Mouse (Mus musculus) T-helper 1 cell (primary cell): Measurements from ENCODE around the gene Surf1.

Experiments
- in situ Hi-C: fragments of 300-600 bp; cut with MboI, MseI; formaldehyde crosslinking; loops from one replicate; pipeline ENCODE4 v1.15.1; 2025; ENCODE audit warnings: high pct_unique_total_duplicates

Gene Surf1

DNA sequence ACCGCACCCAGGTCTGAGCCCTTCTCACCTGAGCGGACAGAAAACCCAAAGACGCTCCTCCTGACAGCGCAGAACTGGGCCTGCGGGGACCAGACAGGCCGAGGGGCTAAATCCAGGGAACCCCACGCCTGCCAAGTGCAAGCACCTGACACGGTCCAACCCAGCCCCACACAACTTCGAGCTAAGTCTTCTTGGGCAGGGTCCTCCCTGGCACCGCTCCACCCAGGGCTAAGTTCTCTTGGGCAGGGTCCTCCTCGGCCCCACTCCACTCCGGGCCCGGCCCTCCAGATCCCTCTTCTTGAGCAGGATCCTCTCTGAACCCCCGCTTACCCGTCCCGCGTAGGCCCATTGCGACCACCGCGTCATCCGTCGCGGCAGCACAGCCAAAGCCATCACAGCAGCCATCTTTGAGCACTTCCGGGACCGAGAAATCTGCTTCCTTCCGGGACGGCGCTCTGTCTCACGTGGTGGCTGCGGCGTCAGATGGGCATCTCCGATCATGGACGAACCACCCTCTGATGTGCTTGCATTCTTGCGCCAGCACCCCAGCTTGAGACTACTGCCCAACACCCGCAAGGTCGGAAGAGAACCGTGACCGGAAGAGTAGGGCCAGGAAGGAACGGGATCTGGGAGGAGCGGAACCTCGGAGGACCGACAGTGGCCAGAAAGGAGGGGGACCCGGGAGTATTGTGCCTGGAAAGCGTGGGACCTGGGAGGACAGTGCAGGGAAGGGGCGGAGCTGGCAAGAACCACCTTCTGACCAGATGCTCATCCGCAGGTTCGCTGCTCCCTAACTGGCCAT is at the start of gene Surf1, which contains the start of gene Surf2:
Gene Surf1, minus strand, starts transcription at position 604 of the 802 bp plus-strand sequence.
Gene Surf2, plus strand, starts transcription at position 441 of the 802 bp plus-strand sequence.
- in situ Hi-C loops: no loop called here

DNA sequence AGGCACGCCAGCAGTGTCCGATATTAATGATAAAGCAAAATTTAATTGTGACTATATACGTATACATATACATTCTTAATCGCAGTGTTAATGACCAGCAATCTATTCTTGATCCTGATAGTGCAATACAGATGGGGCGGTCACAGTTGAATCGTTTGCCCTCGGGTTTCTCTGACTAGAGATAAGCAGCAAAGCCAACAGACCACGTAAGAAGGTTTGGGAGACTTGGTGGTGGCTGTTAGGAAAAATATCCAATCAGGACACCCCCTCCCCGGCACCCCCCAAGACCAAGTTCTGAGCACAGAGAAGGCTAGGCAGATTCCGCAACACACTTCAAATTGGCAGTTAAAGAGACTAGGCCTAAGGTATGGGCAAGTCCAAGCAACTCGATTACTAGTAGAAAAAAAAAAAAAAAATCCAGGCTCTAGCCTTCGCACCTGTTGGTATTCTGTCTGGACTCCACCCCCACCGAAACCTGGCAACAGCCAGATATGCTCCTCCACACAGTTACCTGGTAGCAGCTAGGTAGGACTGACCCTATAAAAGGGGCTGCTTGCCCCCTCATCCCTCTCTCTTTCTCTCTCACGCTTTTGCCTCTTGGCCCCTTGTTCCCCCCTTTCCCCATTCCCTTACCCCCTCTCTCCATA is 48.5 kb upstream of the Surf1 start:
- in situ Hi-C loops: no loop called here

GRCm38 (mm10) chr2:26963923-26964723 is 47.8 kb upstream of the Surf1 start, which contains the start of gene Rexo4:
Gene Rexo4 (minus strand): TSS chr2:26964386.
- in situ Hi-C loops: no loop called here

DNA sequence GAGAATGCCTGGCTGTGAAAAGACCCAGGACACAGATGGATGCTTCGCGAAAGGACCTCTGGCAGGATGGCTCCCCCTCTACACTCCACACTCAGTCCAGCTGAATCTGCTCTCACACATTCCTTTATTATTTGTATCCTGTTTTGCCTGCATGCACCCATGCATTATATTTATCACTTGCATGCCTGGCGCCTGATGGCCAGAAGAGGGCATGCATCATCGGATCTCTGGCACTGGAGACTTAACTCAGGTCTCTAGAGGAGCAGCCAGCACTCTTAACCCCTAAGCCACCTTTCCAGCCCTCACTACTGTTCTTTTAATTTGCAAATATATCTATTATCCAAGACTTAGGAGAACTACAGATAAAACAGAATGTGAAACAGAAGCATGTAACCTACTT is 44.4 kb upstream of the Surf1 start:
- in situ Hi-C loops: no loop called here

GRCm38 (mm10) chr2:26957488-26957859 is 41.1 kb upstream of the Surf1 start:
- in situ Hi-C loops: no loop called here

- in situ Hi-C loops: no loop called here
These were observed 40.6 kb upstream of the Surf1 start for GRCm38 (mm10) chr2:26956811-26957487.

- in situ Hi-C loops: no loop called here
These were observed 38.5 kb upstream of the Surf1 start for GRCm38 (mm10) chr2:26954735-26955395.

DNA sequence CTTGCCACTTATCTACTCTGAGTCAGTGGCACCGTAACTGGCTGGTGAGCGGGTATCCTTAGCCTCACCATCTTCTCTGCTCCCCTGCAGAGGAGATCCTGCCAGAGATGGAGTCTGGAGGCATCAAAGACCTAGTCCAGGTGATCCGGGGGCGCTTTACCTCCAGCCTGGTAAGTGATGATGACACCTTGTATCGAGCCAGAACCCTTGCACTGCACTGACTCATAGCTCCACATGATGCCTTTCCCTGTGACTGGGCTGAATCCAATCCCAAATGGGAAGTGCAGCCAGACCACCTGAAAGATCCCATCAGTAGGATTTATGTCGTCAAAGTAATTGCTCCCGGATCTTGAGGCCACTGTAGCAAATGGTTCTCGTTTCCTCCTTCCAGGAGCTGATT is 36.5 kb upstream of the Surf1 start:
- in situ Hi-C loops: no loop called here

GRCm38 (mm10) chr2:26952193-26952592 is 35.9 kb upstream of the Surf1 start:
- in situ Hi-C loops: no loop called here

DNA sequence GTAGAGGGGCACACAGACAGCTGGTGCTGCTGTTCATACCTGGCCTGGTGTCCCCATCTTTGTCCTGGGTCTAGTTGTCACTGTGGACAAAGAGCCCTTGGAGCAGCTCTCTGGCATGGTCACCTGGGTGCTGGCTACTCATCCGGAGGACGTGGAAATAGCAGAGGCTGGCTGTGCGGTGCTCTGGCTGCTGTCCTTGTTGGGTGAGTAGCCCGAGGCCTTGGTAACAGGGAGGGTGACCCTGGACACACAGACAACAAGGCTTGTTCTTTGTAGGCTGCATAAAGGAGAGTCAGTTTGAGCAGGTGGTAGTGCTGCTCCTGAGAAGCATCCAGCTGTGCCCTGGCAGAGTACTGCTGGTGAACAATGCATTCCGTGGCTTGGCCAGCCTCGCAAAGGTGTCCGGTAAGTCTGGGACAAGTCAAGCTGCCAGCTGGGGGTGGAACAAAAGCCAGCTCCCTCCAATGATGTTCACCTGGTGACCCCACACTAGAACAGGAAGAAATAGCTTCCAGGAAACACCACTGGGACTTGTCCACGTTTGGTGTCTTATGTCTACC is 35.1 kb upstream of the Surf1 start:
- in situ Hi-C loops: no loop called here

DNA sequence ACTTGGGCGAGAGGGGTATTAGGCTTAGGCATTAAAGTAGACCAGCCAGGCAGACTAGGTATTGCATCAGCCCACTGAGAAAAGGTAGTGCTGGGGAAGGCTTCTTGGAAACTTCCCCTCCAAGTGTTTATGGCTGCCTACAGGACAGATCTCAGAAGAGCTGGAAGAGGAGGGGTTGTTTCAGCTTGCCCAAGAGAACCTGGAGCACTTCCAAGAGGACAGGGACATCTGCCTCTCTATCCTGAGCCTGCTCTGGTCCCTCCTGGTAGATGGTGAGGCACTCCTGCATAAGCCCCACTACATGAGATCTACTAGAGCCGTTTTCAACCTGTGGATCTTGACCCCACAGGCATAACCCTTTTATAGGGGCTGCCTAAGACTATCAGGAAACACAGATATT is 34.1 kb upstream of the Surf1 start:
- in situ Hi-C loops: no loop called here

GRCm38 (mm10) chr2:26943253-26943652 is 26.9 kb upstream of the Surf1 start:
- in situ Hi-C loops: no loop called here

DNA sequence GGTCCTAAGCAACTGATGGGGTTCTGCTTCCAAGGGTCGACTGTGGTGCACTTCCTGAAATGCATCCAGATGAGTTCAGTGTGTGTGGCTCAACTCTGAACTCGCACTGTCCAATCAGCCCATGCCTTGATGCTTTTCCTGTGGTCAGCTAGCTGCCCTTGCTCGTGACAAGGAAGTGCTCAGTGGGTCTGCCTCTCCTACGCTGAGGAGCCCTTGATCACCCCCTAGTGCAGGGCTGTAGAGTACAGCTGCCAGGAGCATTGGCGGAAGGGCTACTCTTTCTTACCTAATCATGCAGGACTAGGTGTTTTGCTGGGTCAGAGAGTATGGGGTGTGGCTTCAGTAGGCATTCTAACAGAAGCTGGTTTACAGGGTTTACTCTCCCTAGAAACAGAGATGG is 25.2 kb upstream of the Surf1 start:
- in situ Hi-C loops: no loop called here

- in situ Hi-C loops: loop anchor here (5.0 kb wide), 1 partner anchor 71 kb away; the partner anchor contains the start of gene Cacfd1
These were observed 20.1 kb upstream of the Surf1 start for GRCm38 (mm10) chr2:26936425-26936824.

- in situ Hi-C loops: loop anchor here (5.0 kb wide), 1 partner anchor 72 kb away; the partner anchor contains the start of gene Cacfd1
These were observed 19.0 kb upstream of the Surf1 start for GRCm38 (mm10) chr2:26935286-26935685.

DNA sequence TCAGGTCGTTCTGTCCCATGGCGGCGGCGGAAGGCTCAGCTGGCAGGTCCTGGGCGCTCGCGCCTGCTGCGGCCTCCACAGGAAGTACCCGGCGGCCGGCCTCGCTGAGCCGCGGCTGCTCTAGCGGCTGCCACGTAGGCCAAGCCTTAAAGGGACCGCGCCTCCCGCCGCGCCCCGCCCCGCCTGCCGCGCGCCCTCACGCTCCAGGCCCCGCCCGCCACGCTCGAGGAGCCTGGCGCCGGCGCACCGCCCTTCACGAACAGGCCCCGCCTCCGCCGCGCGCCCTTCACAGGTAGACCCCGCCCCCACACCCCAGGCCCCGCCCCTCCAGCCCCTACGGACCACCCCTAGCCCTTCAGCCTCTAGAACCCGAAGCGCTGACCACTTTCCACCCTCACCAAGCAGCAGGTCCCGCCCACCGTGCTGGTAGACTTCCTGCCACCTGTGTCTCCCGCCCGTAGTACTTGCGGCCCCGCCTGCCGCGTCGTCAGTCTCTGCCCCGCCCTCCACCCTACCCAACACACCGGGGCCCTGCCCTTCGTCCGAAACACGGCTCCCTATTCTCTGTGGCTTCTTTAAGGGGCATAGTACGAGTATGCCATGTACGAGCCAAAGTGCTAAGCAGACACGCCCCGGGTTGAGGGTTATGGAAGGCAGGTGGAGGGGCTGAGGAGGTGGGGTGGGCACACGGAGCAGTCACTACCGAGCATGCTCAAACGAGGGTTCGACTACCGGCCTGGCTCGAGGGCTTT is 17.1 kb upstream of the Surf1 start, which contains the start of the genes Surf4 and Stkld1:
Gene Surf4, minus strand, starts transcription at position 625 of the 752 bp plus-strand sequence.
Gene Stkld1, plus strand, starts transcription at position 744 of the 752 bp plus-strand sequence.
- in situ Hi-C loops: loop anchor here (5.0 kb wide), 1 partner anchor 94 kb away; the partner anchor contains the start of gene Slc2a6

DNA sequence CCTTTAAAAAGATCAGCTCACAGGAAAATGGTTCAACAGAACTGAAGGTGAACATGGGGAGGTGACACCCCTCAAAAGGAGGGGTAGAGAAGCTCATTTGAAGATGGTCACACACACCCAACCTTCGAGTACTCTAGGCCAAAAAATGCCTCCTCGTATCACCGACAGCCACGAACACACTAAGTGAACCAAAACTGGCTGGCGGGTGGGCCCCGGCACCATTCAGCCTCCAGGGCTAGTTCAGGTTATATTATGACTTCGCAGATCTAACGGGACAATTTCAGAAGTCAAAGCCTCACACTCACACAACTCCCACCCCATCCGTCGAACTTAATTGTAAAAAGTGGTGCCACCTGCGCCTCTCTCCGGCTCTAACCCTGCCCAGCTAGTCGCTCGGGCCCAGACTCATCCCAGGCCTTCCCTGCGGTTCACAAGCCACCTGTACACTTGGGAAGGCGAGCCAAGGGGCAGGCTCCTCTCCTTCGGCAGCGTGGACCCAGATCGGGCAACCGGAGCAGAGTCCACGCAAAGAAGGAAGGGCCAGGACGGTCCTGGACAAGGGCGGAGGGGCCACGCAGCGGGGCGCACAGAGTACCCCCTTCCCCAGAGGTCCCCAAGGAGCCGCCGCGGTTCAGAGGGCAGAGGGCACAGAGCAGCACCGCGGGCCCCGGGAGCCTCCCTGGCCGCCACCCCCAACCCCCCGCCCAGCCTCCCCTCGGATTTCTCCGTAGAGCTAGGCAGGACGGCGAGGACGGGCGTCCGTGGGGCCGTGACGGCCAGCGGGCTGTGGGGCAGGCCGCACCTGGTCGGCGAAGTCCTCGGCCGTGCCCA is 16.4 kb upstream of the Surf1 start:
- in situ Hi-C loops: loop anchor here (5.0 kb wide), 1 partner anchor 95 kb away; the partner anchor contains the start of gene Slc2a6

DNA sequence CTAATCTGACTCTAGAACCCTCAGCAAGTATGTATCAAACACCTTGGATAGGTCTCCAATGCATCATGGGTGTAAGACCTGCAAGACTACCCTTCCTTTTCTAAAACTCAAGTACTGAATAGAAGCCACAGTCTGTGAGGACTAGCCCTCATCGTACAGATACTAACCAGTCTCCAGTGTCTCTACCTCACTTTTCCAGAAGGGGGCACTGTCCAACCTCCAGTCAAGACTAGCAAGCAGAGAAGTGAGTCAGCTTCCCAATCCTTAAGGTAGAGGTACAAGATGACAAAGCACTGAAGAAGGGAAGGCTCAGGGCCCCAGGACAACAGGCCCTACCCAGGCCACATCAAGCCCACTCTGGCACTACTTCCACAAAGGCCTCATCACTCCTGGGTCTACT is 14.1 kb upstream of the Surf1 start:
- in situ Hi-C loops: loop anchor here (5.0 kb wide), 1 partner anchor 97 kb away; the partner anchor contains the start of gene Slc2a6
